Mouse (Mus musculus): Measurements from ENCODE around the gene Bcl2l12.

GRCm38 (mm10) chr7:45012011-45012410, 13.5 kb upstream of the Bcl2l12 start:
- TF ChIP-seq CTCF (IDR thresholded peaks at IDR 0.05; ENCODE audit: low read depth) (no peak), EP300 (IDR thresholded peaks at IDR 0.05; ENCODE audit: low read depth) (no peak)

Data from liver, embryonic 14.5 days (tissue).